In genomic region chr6:83032769-83033191, GRCm38 (mm10) we compare ENCODE assay signal across 8 mouse cellular contexts. TPM values are rescaled to one million over a fixed set of nuclear protein-coding genes. Genes with fewer than 3 reads are reported as not detected.
DNase-seq lines count a peak whose midpoint lies in the region; ATAC-seq and TF ChIP-seq lines count a peak whose summit lies in the region.

No protein-coding gene starts in this region.

- no peak for DNase-seq in left cerebral cortex, adult 2 months (ENCODE audit: extremely low spot score in 1 of 2, low spot score in 2 of 2)
- no peak for DNase-seq in left cerebral cortex, postnatal 4 days
- DNase-seq in embryo, embryonic 11 days: peak; percentile 78
- DNase-seq in heart, postnatal 14 days: peak; percentile 43 to 45
- DNase-seq in midbrain, embryonic 14.5 days: peak; percentile 61
- DNase-seq in stomach, postnatal 0 days (ENCODE audit: low spot score): peak; percentile 68
- DNase-seq in layer of hippocampus, adult 9-10 months (ENCODE audit: low spot score): no peak

- intact Hi-C loops in left cerebral cortex, adult 2 months (cut with DNase I): no loop called here
- intact Hi-C loops in left cerebral cortex, postnatal 4 days (cut with DNase I): no loop called here
- intact Hi-C loops in heart, postnatal 14 days (cut with DNase I): loop anchor here (5.0 kb wide), 1 partner anchor 35 kb away; no protein-coding TSS in a partner anchor

- peak overlapping the region; percentile 52 for H3K4me3 ChIP-seq in left cerebral cortex, adult 2 months
- peak overlapping the region; percentile 61 for H3K4me3 ChIP-seq in limb, embryonic 15.5 days
- H3K4me3 ChIP-seq in midbrain, embryonic 14.5 days (replicated peaks; ENCODE audit: low read depth, low read length): peak overlapping the region; percentile 43
- H3K4me3 ChIP-seq in stomach, postnatal 0 days (ENCODE audit: low read depth, low read length): peak overlapping the region; percentile 65

- TF ChIP-seq EP300 in stomach, postnatal 0 days (optimal IDR thresholded peaks at IDR 0.05): no peak

- under 1% methylated on average over 31 of the region's 31 CpGs for WGBS in limb, embryonic 15.5 days
- WGBS in midbrain, embryonic 14.5 days: under 1% methylated on average over 31 of the region's 31 CpGs
- under 1% methylated on average over 31 of the region's 31 CpGs for WGBS in stomach, postnatal 0 days

- peak overlapping the region; percentile 80 for H3K4me2 ChIP-seq in limb, embryonic 15.5 days
- peak overlapping the region; percentile 76 for H3K4me2 ChIP-seq in midbrain, embryonic 14.5 days (ENCODE audit: low read length)
- peak overlapping the region; percentile 80 for H3K4me2 ChIP-seq in stomach, postnatal 0 days (replicated peaks; ENCODE audit: low read depth)

- no peak overlapping the region for H3K27ac ChIP-seq in left cerebral cortex, adult 2 months
- peak overlapping the region; percentile 93 for H3K27ac ChIP-seq in limb, embryonic 15.5 days
- H3K27ac ChIP-seq in midbrain, embryonic 14.5 days (replicated peaks; ENCODE audit: low read depth, low read length): no peak overlapping the region
- peak overlapping the region; percentile 82 for H3K27ac ChIP-seq in stomach, postnatal 0 days (replicated peaks)

- TF ChIP-seq CTCF in left cerebral cortex, adult 2 months (IDR thresholded peaks at IDR 0.05): peak; percentile 2; the same call in 1 of the 2 replicates
- TF ChIP-seq CTCF in stomach, postnatal 0 days (IDR thresholded peaks at IDR 0.05; ENCODE audit: low read depth): peak; percentile 49; the same call in 1 of the 2 replicates

- H3K36me3 ChIP-seq in limb, embryonic 15.5 days: 0 out of 2 replicates have a peak, but pooled peaks cover 4% of the 10 kb centered on the region
- H3K36me3 ChIP-seq in midbrain, embryonic 14.5 days (ENCODE audit: control insufficient read depth, insufficient read depth, low read length): no peaks in the 10 kb centered on the region
- no peaks in the 10 kb centered on the region for H3K36me3 ChIP-seq in stomach, postnatal 0 days (ENCODE audit: control insufficient read depth, insufficient read depth, low read length)

- H3K27me3 ChIP-seq in limb, embryonic 15.5 days: peaks cover 8% of the 10 kb centered on the region
- peaks cover 33% of the 10 kb centered on the region for H3K27me3 ChIP-seq in midbrain, embryonic 14.5 days (ENCODE audit: control insufficient read depth, insufficient read depth, low read length)
- H3K27me3 ChIP-seq in stomach, postnatal 0 days (ENCODE audit: control insufficient read depth, insufficient read depth, low read length): no peaks in the 10 kb centered on the region

- H3K9me3 ChIP-seq in limb, embryonic 15.5 days: no peaks in the 10 kb centered on the region
- H3K9me3 ChIP-seq in midbrain, embryonic 14.5 days (ENCODE audit: control insufficient read depth, low read length): no peaks in the 10 kb centered on the region
- no peaks in the 10 kb centered on the region for H3K9me3 ChIP-seq in stomach, postnatal 0 days (ENCODE audit: control insufficient read depth, low read length)

- no peak for ATAC-seq in limb, embryonic 15.5 days (ENCODE audit: insufficient number of reproducible peaks, low FRiP score, low TSS enrichment, low read depth)
- peak; percentile 58 for ATAC-seq in midbrain, embryonic 14.5 days (ENCODE audit: low FRiP score, low TSS enrichment)
- ATAC-seq in stomach, postnatal 0 days (ENCODE audit: low FRiP score, low TSS enrichment): peak; percentile 51

- peak overlapping the region; percentile 44 for H3K9ac ChIP-seq in limb, embryonic 15.5 days
- peak overlapping the region; percentile 43 for H3K9ac ChIP-seq in midbrain, embryonic 14.5 days (replicated peaks; ENCODE audit: low read length)
- H3K9ac ChIP-seq in stomach, postnatal 0 days (ENCODE audit: low read length): peak overlapping the region; percentile 68

- peaks cover 61% of the 10 kb centered on the region for H3K4me1 ChIP-seq in limb, embryonic 15.5 days
- H3K4me1 ChIP-seq in midbrain, embryonic 14.5 days (ENCODE audit: control insufficient read depth, insufficient read depth, low read length): peaks cover 16% of the 10 kb centered on the region; the same call in 1 of the 2 replicates
- H3K4me1 ChIP-seq in stomach, postnatal 0 days (replicated peaks; ENCODE audit: control insufficient read depth, insufficient read depth): no peaks in the 10 kb centered on the region

RNA-seq across cellular contexts. Expression of gene Dok1, which starts 0.5 kb away (rescaled TPM):
- 1 to 10 TPM; 1.4 to 2.1 TPM for total RNA-seq in left cerebral cortex, adult 2 months (2021)
- total RNA-seq in left cerebral cortex, postnatal 4 days (2021): 1 to 10 TPM in 1 of 2 experiments, under 1 TPM in 1; 0.76 to 1.7 TPM
- total RNA-seq in heart, postnatal 14 days (2021): 1 to 10 TPM; 3.7 to 4.3 TPM
- 13.1 and 15.7 TPM in 2 replicates for polyA plus RNA-seq in limb, embryonic 15.5 days (2015; fragmentation: Nextera tagmentation; extraction: Ambion mirVana)
- 1.7 TPM in 2 replicates for polyA plus RNA-seq in midbrain, embryonic 14.5 days (2014; fragmentation: Nextera tagmentation; extraction: Ambion mirVana)
- 8.3 TPM in 2 replicates for polyA plus RNA-seq in stomach, postnatal 0 days (2015; fragmentation: Nextera tagmentation; extraction: Ambion mirVana)

RNA-seq across cellular contexts. Expression of gene Loxl3, which starts 1.2 kb away (rescaled TPM):
- total RNA-seq in left cerebral cortex, adult 2 months (2021): 1 to 10 TPM; 2.0 to 3.5 TPM
- total RNA-seq in left cerebral cortex, postnatal 4 days (2021): 1 to 10 TPM; 3.2 to 3.6 TPM
- 1 to 10 TPM; 3.9 to 4.9 TPM for total RNA-seq in heart, postnatal 14 days (2021)
- 31.2 and 34.9 TPM in 2 replicates for polyA plus RNA-seq in limb, embryonic 15.5 days (2015; fragmentation: Nextera tagmentation; extraction: Ambion mirVana)
- polyA plus RNA-seq in midbrain, embryonic 14.5 days (2014; fragmentation: Nextera tagmentation; extraction: Ambion mirVana): 3.1 and 5.5 TPM in 2 replicates
- 5.5 and 6.1 TPM in 2 replicates for polyA plus RNA-seq in stomach, postnatal 0 days (2015; fragmentation: Nextera tagmentation; extraction: Ambion mirVana)

RNA-seq across cellular contexts. Expression of gene Aup1, which starts 21.5 kb away (rescaled TPM):
- total RNA-seq in left cerebral cortex, adult 2 months (2021): 100 to 1,000 TPM; 130 to 135 TPM
- total RNA-seq in left cerebral cortex, postnatal 4 days (2021): 10 to 100 TPM; 94.8 to 98.5 TPM
- 10 to 100 TPM; 82.7 to 85.5 TPM for total RNA-seq in heart, postnatal 14 days (2021)
- 181 and 186 TPM in 2 replicates for polyA plus RNA-seq in limb, embryonic 15.5 days (2015; fragmentation: Nextera tagmentation; extraction: Ambion mirVana)
- 111 and 145 TPM in 2 replicates for polyA plus RNA-seq in midbrain, embryonic 14.5 days (2014; fragmentation: Nextera tagmentation; extraction: Ambion mirVana)
- polyA plus RNA-seq in stomach, postnatal 0 days (2015; fragmentation: Nextera tagmentation; extraction: Ambion mirVana): 135 and 150 TPM in 2 replicates

RNA-seq across cellular contexts. Expression of gene Htra2, which starts 22.3 kb away (rescaled TPM):
- 10 to 100 TPM; 42.2 to 47.0 TPM for total RNA-seq in left cerebral cortex, adult 2 months (2021)
- 10 to 100 TPM; 66.1 to 70.5 TPM for total RNA-seq in left cerebral cortex, postnatal 4 days (2021)
- total RNA-seq in heart, postnatal 14 days (2021): 10 to 100 TPM; 30.2 to 34.6 TPM
- polyA plus RNA-seq in limb, embryonic 15.5 days (2015; fragmentation: Nextera tagmentation; extraction: Ambion mirVana): 64.6 and 70.6 TPM in 2 replicates
- polyA plus RNA-seq in midbrain, embryonic 14.5 days (2014; fragmentation: Nextera tagmentation; extraction: Ambion mirVana): 38.5 and 53.1 TPM in 2 replicates
- 31.3 and 35.7 TPM in 2 replicates for polyA plus RNA-seq in stomach, postnatal 0 days (2015; fragmentation: Nextera tagmentation; extraction: Ambion mirVana)

RNA-seq across cellular contexts. Expression of gene Dqx1, which starts 24.9 kb away (rescaled TPM):
- under 1 TPM; 0.61 to 0.68 TPM for total RNA-seq in left cerebral cortex, adult 2 months (2021)
- under 1 TPM; 0.62 to 0.84 TPM for total RNA-seq in left cerebral cortex, postnatal 4 days (2021)
- under 1 TPM; 0.57 to 0.61 TPM for total RNA-seq in heart, postnatal 14 days (2021)
- 0.57 and 1.3 TPM in 2 replicates for polyA plus RNA-seq in limb, embryonic 15.5 days (2015; fragmentation: Nextera tagmentation; extraction: Ambion mirVana)
- polyA plus RNA-seq in midbrain, embryonic 14.5 days (2014; fragmentation: Nextera tagmentation; extraction: Ambion mirVana): 0.53 and 0.68 TPM in 2 replicates
- 5.4 and 5.8 TPM in 2 replicates for polyA plus RNA-seq in stomach, postnatal 0 days (2015; fragmentation: Nextera tagmentation; extraction: Ambion mirVana)

Comparison
In these comparisons a context has a peak if more than half of its experiments do, and no peak if none do; other contexts are left out.
1. DNase-seq: peak in embryo, embryonic 11 days (single experiment), heart, postnatal 14 days (2 of 2), midbrain, embryonic 14.5 days (single experiment) and stomach, postnatal 0 days (single experiment); none in left cerebral cortex, adult 2 months (0 of 2), left cerebral cortex, postnatal 4 days (single experiment) and layer of hippocampus, adult 9-10 months (single experiment).
2. H3K27ac ChIP-seq: peak in limb, embryonic 15.5 days (single experiment) and stomach, postnatal 0 days (single experiment); none in left cerebral cortex, adult 2 months (single experiment) and midbrain, embryonic 14.5 days (single experiment).
3. Peak in every context shown above with its lines, with median percentiles within 50 percentile points of each other: H3K4me3 ChIP-seq, H3K4me2 ChIP-seq and H3K9ac ChIP-seq.